13 mouse cellular contexts compared by ENCODE assay signal in genomic region chr12:35384211-35384610, GRCm38 (mm10).
DNase-seq lines count a peak whose midpoint lies in the region; ATAC-seq lines count a peak whose summit lies in the region.
"Had no signal": no experiment of that assay in that cellular context is flagged by ENCODE, and none has a peak within 500 bp of the region (broad histone marks: within the 10 kb centered on the region; RNA-seq: fewer than 3 reads in every experiment).

No protein-coding gene starts in this region.

- H3K36me3 ChIP-seq in heart, embryonic 12.5 days: no peaks in the 10 kb centered on the region
- H3K36me3 ChIP-seq: hindbrain, embryonic 15.5 days; midbrain, embryonic 10.5 days had no signal

- no peak for ATAC-seq in heart, embryonic 12.5 days (ENCODE audit: insufficient number of reproducible peaks, low FRiP score)
- ATAC-seq: CD4-positive, CD25-positive, alpha-beta regulatory T cell, adult 4 months; forebrain, embryonic 14.5 days had no signal

- WGBS in heart, embryonic 12.5 days: 81% methylated on average over 4 of the region's 4 CpGs

- H3K27me3 ChIP-seq in heart, embryonic 12.5 days (replicated peaks): no peaks in the 10 kb centered on the region
- H3K27me3 ChIP-seq: hindbrain, embryonic 15.5 days had no signal

- DNase-seq in heart, postnatal 10 days: peak; percentile 30 to 44
- DNase-seq in forelimb bud, embryonic 11.5 days (ENCODE audit: low read depth, low spot score): peak; percentile 0
- peak; percentile 14 for DNase-seq in lung, postnatal 10 days
- DNase-seq in urinary bladder, postnatal 14 days (ENCODE audit: low spot score): no peak
- no peak for DNase-seq in spleen, postnatal 14 days (ENCODE audit: low spot score in 2 of 2)
- DNase-seq: cerebellum, adult 11 months; thymus, adult 18-20 months had no signal

- H3K4me2 ChIP-seq in heart, embryonic 12.5 days: no peak overlapping the region
- H3K4me2 ChIP-seq: hindbrain, embryonic 15.5 days had no signal

- H3K4me1 ChIP-seq in heart, embryonic 12.5 days (replicated peaks): no peaks in the 10 kb centered on the region
- H3K4me1 ChIP-seq in brown adipose tissue, adult 24 weeks (ENCODE audit: control insufficient read depth, insufficient read depth, insufficient read length, low read length): no peaks in the 10 kb centered on the region
- H3K4me1 ChIP-seq: hindbrain, embryonic 15.5 days; midbrain, embryonic 10.5 days had no signal

- no peak overlapping the region for H3K27ac ChIP-seq in heart, embryonic 12.5 days (ENCODE audit: poor library complexity, severe bottlenecking)
- H3K27ac ChIP-seq in brown adipose tissue, adult 24 weeks (replicated peaks; ENCODE audit: low read depth, low read length): peak overlapping the region; percentile 36; the same call in 1 of the 2 replicates
- H3K27ac ChIP-seq: hindbrain, embryonic 15.5 days; midbrain, embryonic 10.5 days had no signal

- H3K9me3 ChIP-seq in heart, embryonic 12.5 days (replicated peaks): no peaks in the 10 kb centered on the region
- H3K9me3 ChIP-seq: hindbrain, embryonic 15.5 days; midbrain, embryonic 10.5 days had no signal

- intact Hi-C loops in heart, postnatal 10 days (cut with DNase I): no loop called here

- no peak overlapping the region for H3K9ac ChIP-seq in heart, embryonic 12.5 days
- H3K9ac ChIP-seq: hindbrain, embryonic 15.5 days had no signal

- no peak overlapping the region for H3K4me3 ChIP-seq in heart, embryonic 12.5 days
- no peak overlapping the region for H3K4me3 ChIP-seq in brown adipose tissue, adult 24 weeks (ENCODE audit: insufficient read depth, low read depth, low read length)
- H3K4me3 ChIP-seq: hindbrain, embryonic 15.5 days; midbrain, embryonic 10.5 days had no signal

Comparison
In these comparisons a context has a peak if more than half of its experiments do, and no peak if none do; other contexts are left out.
1. DNase-seq: peak in heart, postnatal 10 days (2 of 2), forelimb bud, embryonic 11.5 days (single experiment) and lung, postnatal 10 days (single experiment); none in urinary bladder, postnatal 14 days (single experiment) and spleen, postnatal 14 days (0 of 2).